In genomic region chr3:99936159-99936558, GRCm38 (mm10) we compare ENCODE assay signal across 10 mouse cellular contexts. TPM values are rescaled to one million over a fixed set of nuclear protein-coding genes. Genes with fewer than 3 reads are reported as not detected.
DNase-seq lines count a peak whose midpoint lies in the region; ATAC-seq and TF ChIP-seq lines count a peak whose summit lies in the region.
"Had no signal": no experiment of that assay in that cellular context is flagged by ENCODE, and none has a peak within 500 bp of the region (broad histone marks: within the 10 kb centered on the region; RNA-seq: fewer than 3 reads in every experiment).

No protein-coding gene starts in this region.

- H3K4me2 ChIP-seq in embryonic facial prominence, embryonic 14.5 days (ENCODE audit: low read depth, low read length): no peak overlapping the region
- H3K4me2 ChIP-seq in forebrain, embryonic 15.5 days (replicated peaks): no peak overlapping the region
- H3K4me2 ChIP-seq: liver, embryonic 15.5 days had no signal

- H3K4me1 ChIP-seq in heart, adult 2 months (ENCODE audit: control insufficient read depth, insufficient read depth, low read length): no peaks in the 10 kb centered on the region
- H3K4me1 ChIP-seq in embryonic facial prominence, embryonic 14.5 days (ENCODE audit: control insufficient read depth, insufficient read depth, low read length): peaks cover 16% of the 10 kb centered on the region
- H3K4me1 ChIP-seq in forebrain, embryonic 15.5 days: no peaks in the 10 kb centered on the region
- H3K4me1 ChIP-seq: liver, embryonic 15.5 days had no signal

- H3K9ac ChIP-seq in heart, adult 2 months (ENCODE audit: low read depth, low read length): no peak overlapping the region
- no peak overlapping the region for H3K9ac ChIP-seq in embryonic facial prominence, embryonic 14.5 days (ENCODE audit: low read depth, low read length)
- no peak overlapping the region for H3K9ac ChIP-seq in forebrain, embryonic 15.5 days (replicated peaks)
- H3K9ac ChIP-seq: liver, embryonic 15.5 days had no signal

- no peak for DNase-seq in heart, adult 2 months
- DNase-seq in heart, postnatal 25 days (ENCODE audit: low spot score): no peak
- peak; percentile 4 for DNase-seq in right cerebral cortex, adult 18-20 months
- DNase-seq in right cerebral cortex, postnatal 36 days (ENCODE audit: low spot score in 2 of 2): no peak
- DNase-seq in embryonic facial prominence, embryonic 14.5 days (ENCODE audit: low spot score): peak; percentile 28
- DNase-seq in lung, postnatal 10 days: peak; percentile 11
- no peak for DNase-seq in frontal cortex, postnatal 25 days (ENCODE audit: low spot score in 2 of 2)

- H3K79me2 ChIP-seq in heart, adult 2 months (replicated peaks; ENCODE audit: control insufficient read depth, insufficient read depth, low read length): no peaks in the 10 kb centered on the region

- intact Hi-C loops in heart, adult 2 months (cut with DNase I): loop anchor here (10.0 kb wide), 1 partner anchor 1041 kb away; the partner anchor contains the start of gene Hao2
- intact Hi-C loops in heart, postnatal 25 days (cut with DNase I): loop anchor here (5.0 kb wide), 1 partner anchor 1019 kb away; no protein-coding TSS in a partner anchor

- H3K36me3 ChIP-seq in heart, adult 2 months (ENCODE audit: control insufficient read depth, insufficient read depth, low read length): no peaks in the 10 kb centered on the region
- H3K36me3 ChIP-seq in embryonic facial prominence, embryonic 14.5 days (ENCODE audit: control insufficient read depth, insufficient read depth, low read length): no peaks in the 10 kb centered on the region
- no peaks in the 10 kb centered on the region for H3K36me3 ChIP-seq in forebrain, embryonic 15.5 days
- H3K36me3 ChIP-seq: liver, embryonic 15.5 days had no signal

- no peak for ATAC-seq in embryonic facial prominence, embryonic 14.5 days (ENCODE audit: low read depth)
- ATAC-seq in forebrain, embryonic 15.5 days (replicated peaks): no peak

- no peaks in the 10 kb centered on the region for H3K27me3 ChIP-seq in heart, adult 2 months (ENCODE audit: control insufficient read depth, insufficient read depth, low read length)
- H3K27me3 ChIP-seq in embryonic facial prominence, embryonic 14.5 days (replicated peaks; ENCODE audit: control insufficient read depth, insufficient read depth, low read length): no peaks in the 10 kb centered on the region
- H3K27me3 ChIP-seq in forebrain, embryonic 15.5 days: no peaks in the 10 kb centered on the region
- H3K27me3 ChIP-seq: liver, embryonic 15.5 days had no signal

- WGBS in heart, adult 2 months: 59% methylated on average over 1 of the region's 1 CpGs
- WGBS in embryonic facial prominence, embryonic 14.5 days: 44% methylated on average over 1 of the region's 1 CpGs
- WGBS in forebrain, embryonic 15.5 days: 41% methylated on average over 1 of the region's 1 CpGs

- TF ChIP-seq CTCF in heart, adult 2 months (IDR thresholded peaks at IDR 0.05): peak; percentile 56

- no peak for TF ChIP-seq POLR2A in heart, adult 2 months (IDR thresholded peaks at IDR 0.05; ENCODE audit: insufficient read depth, low read depth, low read length)

- no peak for TF ChIP-seq EP300 in heart, adult 2 months (IDR thresholded peaks at IDR 0.05; ENCODE audit: insufficient read depth, low read depth, low read length)

- H3K9me3 ChIP-seq in embryonic facial prominence, embryonic 14.5 days (ENCODE audit: control insufficient read depth, low read length): no peaks in the 10 kb centered on the region
- H3K9me3 ChIP-seq in forebrain, embryonic 15.5 days: no peaks in the 10 kb centered on the region
- H3K9me3 ChIP-seq: liver, embryonic 15.5 days had no signal

- H3K4me3 ChIP-seq in heart, adult 2 months: no peak overlapping the region
- H3K4me3 ChIP-seq in embryonic facial prominence, embryonic 14.5 days (ENCODE audit: low read depth, low read length): no peak overlapping the region
- no peak overlapping the region for H3K4me3 ChIP-seq in forebrain, embryonic 15.5 days
- H3K4me3 ChIP-seq: liver, embryonic 15.5 days had no signal

- no peak overlapping the region for H3K27ac ChIP-seq in heart, adult 2 months
- no peak overlapping the region for H3K27ac ChIP-seq in embryonic facial prominence, embryonic 14.5 days (replicated peaks; ENCODE audit: low read depth, low read length)
- no peak overlapping the region for H3K27ac ChIP-seq in forebrain, embryonic 15.5 days (replicated peaks)
- H3K27ac ChIP-seq: liver, embryonic 15.5 days had no signal

RNA-seq across cellular contexts. Expression of gene Spag17, which starts 51.0 kb away (rescaled TPM):
- total RNA-seq in heart, adult 2 months (2021): not detected
- 0.10 TPM in 1 of 2 replicates, not detected in the other for polyA plus RNA-seq in heart, adult 2 months (2012; rRNA removed)
- not detected for total RNA-seq in heart, postnatal 25 days (2021)
- 1.7 and 2.4 TPM in 2 replicates for polyA plus RNA-seq in embryonic facial prominence, embryonic 14.5 days (2014; fragmentation: Nextera tagmentation; extraction: Ambion mirVana)
- 0.47 and 0.57 TPM in 2 replicates for polyA plus RNA-seq in forebrain, embryonic 15.5 days (2015; fragmentation: Nextera tagmentation; extraction: Ambion mirVana)
- polyA plus RNA-seq: stomach, embryonic 14.5 days had no signal

Comparison
In these comparisons a context has a peak if more than half of its experiments do, and no peak if none do; other contexts are left out.
1. DNase-seq: peak in right cerebral cortex, adult 18-20 months (single experiment), embryonic facial prominence, embryonic 14.5 days (single experiment) and lung, postnatal 10 days (single experiment); none in heart, adult 2 months (0 of 2), heart, postnatal 25 days (single experiment), right cerebral cortex, postnatal 36 days (0 of 2) and frontal cortex, postnatal 25 days (0 of 2).